Mouse (Mus musculus): Measurements from ENCODE around the gene Lcn8.

DNA sequence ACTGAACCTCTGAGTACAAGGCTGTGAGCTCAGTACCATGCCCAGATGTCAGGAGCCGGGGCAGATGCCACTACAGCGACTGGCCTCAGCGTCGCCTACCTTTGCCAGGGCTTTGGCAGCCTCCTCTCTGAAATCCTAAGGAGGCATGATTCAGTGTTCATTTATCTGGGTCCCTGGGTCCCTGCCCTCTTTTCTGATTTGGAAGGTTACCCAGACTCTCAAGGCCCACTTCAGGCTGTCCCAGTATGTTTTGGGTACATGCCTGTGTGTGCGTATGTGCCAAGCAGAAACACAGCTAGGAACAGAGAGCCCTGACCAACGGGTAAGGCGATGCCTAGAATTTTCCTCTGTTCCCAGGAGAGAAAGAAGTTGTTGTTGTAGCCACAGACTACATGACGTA, 7.4 kb downstream of the Lcn8 start:
- TF ChIP-seq CTCF (IDR thresholded peaks at IDR 0.05; ENCODE audit: borderline replicate concordance, control insufficient read depth, extremely low read depth, insufficient read depth, low read length, poor library complexity) (no peak), POLR2A (IDR thresholded peaks at IDR 0.05; ENCODE audit: control insufficient read depth, extremely low read depth, insufficient read depth, low read length, poor library complexity) (no peak)

Measured in thymus, adult 2 months (tissue).